Mouse (Mus musculus): Measurements from ENCODE around the gene Gdf3.
"Not testable (repeated sequence)": the region's sequence is repeated elsewhere in the genome, so short reads cannot be mapped to it uniquely, and the experiment has no call there.

Gene Gdf3

DNA sequence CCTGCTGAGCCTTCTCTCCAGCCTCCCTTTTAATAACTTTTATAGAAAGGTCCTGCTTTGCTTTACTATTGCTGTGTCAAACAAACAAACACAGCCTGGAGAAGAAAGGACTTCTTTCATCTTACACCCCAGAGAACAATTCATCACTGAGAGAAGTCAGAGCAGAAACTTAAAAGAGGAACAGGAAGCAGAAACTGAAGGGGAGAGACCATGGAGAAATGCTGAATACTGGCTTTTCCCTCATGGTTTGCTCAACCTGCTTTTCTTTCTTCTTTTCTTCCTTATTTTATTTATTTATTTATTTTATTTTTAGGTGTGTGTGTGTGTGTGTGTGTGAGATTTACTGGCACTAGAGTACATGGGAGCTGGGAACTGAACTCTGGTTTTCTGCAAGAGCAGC, 5.6 kb downstream of the Gdf3 start:
- no peak for DNase-seq

DNA sequence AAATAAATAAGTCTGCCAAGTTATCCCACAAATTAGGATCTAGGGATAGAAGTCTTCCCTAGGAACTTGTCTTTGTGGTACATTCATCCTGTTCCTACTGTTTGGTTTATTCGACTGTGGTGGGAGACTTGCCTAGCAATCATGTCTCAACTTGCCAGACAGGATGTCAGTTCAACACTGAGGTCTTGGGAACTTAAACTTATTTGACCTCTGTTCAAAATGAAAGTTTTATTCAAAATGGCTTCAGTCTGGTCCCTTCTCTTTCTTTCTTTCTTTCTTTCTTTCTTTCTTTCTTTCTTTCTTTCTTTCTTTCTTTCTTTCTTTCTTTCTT, 6.9 kb downstream of the Gdf3 start:
- no peak for DNase-seq

DNA sequence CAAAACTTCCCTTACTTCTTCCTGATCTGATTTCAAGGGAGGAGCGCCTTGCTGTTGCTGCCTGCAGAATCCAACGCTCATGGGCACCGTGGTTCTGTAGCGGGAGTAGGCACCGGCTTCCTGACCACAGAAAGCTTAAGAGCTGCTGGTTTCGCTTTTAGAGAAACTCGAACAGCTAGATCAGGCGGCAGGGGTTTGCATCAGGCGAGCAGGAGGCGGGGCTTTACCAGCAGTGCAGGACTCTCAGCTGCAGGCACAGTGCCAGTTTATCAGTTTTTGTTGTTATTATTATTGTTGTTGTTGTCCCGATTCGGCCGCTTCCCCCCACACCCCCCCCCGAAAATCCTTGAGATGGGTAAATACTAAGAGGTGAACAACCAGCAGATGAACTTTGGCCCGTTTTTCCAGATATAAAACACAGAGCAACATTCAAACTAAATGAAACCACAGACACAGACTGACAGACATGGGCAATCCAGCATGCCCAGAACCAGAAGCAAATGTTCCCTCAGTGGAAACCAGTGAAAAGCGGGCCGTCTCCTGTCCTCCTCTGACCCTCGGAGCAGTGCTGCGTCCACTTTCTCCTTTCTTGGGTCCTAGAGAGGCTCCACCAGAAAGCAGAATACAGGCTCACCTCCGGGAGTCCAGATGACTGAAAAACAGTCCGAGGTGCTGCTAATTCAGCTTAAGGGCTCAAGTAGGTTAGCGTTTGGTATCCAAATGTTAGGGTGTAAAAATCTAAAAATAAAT, 7.5 kb downstream of the Gdf3 start, which contains the start of gene Apobec1:
TSS of gene Apobec1 (minus strand) at position 203 of the 750 bp plus-strand sequence.
- peak; percentile 87 for DNase-seq

DNA sequence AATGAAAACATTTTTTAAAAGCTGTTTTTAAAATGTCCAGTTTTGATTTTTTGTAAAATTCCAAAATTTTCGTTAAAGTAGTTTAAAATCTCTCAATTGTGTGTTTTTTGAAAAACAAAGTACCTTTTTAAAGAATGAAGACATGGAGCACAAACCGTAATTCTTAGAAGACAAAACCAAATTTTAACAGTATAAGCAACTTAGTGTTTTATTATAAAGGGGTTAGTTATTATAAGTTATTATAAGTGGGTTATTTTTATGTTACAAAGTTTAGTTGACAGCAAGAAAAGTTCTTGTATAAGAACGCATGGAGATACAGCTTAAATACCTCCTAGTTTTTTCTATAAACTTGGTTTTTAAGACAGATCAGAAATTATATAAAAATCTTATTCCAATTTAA, 8.3 kb downstream of the Gdf3 start:
- DNase-seq = no peak

DNA sequence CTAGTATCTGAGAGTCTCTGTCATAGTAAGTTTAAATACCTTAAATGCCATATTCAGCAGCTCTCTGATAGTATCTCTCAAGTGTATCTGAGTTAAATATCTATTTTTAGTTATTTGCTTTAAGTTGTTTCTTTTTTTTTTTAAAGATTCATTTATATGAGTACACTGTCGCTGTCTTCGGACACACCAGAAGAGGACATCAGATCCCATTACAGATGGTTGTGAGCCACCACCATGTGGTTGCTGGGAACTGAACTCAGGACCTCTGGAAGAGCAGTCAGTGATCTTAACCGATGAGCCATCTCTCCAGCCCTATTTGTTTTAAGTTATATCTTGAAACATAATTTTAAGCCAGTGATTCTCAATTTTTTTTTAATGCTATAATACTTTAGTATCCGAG, 8.9 kb downstream of the Gdf3 start:
- no peak for DNase-seq

DNA sequence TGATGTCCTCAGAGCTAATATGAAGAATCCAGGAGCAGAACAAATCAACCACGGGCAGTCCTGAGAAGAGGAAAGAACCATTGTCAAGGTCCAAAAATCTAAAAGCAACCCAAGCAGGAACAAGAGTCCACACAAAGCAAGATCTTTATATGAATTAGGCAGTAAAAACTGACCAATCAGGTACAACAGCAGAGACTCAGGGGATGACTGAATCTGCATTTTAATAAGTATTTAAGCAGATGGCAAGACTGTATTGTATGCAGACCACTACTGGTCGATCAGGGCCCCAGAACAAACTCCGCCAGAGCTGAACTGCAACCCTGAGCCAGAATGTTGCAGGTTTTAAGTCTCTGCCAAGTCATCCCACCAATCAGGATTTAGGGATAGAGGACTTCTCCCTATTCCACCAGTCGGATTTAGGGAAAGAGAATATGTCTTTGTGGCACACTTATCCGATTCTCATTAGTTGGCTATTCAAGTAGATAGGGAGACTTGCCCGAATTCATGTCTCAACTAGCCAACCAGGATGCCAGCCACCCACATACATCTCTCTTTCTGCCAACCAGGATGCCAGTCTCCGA, 9.7 kb downstream of the Gdf3 start:
- no peak for DNase-seq

DNA sequence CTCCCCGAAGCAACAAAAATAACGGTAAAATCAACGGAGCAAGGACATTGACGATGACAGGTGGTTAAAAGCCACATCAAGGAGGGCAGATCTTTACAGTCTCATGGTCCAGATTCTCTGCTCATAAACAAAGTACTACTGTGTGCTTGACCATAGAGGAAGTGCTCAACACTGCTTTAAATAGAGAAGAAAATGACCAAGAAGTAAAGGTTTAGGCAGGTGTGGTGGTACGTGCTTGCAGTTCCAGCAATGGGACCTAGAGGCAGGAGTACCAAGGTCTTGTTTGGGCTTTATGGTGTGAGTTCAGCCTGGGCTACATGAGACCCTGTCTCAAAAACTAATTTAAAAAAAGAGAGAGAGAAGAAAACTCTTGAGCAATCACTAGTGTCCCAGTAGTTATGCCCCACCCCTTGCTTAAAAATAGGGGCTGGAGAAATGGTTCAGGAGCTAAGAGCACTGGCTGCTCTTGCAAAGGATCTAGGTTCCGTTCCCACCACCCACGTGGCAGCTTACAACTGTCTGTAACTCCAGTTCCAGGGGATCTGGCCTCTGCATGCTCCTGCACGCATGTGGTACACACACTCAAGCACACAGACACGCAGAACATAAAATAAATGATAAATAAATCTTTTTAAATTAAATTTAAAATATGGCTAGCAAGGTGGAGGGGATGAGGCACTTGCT, 10.7 kb downstream of the Gdf3 start:
- DNase-seq = no peak

DNA sequence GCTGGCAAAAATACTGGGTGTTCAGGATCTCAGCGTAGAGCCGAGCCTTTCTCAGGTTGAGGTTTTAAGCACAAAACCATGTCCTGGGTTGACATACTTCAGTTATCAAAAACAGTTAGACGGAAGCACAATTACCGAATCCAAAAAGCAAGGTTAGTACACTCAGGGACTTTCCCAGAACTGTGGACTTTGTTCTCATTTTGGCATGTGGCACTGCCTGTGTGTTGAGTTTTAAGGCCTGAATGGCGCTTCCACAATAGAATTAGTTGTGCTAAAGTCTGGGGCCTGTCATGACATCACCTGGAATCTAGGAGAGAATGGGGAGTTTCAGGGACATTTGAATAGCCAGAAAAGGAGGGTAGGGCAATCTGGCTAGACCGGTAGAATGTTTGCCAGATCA, 11.5 kb downstream of the Gdf3 start:
- DNase-seq = no peak

DNA sequence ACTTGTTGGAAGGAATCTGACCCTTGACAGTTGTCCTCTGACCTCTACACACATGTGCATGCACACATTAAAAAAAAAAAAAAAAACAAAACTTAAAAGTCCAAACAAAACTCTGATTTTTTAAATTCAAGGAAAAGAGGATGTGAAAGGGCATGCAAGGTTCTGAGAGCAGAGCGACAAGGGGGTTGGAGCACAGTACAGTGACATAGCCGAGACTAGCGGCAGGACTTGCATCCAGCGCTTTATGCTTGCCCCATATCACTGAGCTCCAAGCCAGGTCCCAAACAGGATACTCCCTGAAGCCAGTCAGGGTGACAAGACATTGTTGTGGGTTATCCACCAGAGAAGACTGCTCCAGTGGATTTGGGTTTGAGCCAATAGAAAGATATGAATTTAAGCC, 11.9 kb downstream of the Gdf3 start:
- no peak for DNase-seq

DNA sequence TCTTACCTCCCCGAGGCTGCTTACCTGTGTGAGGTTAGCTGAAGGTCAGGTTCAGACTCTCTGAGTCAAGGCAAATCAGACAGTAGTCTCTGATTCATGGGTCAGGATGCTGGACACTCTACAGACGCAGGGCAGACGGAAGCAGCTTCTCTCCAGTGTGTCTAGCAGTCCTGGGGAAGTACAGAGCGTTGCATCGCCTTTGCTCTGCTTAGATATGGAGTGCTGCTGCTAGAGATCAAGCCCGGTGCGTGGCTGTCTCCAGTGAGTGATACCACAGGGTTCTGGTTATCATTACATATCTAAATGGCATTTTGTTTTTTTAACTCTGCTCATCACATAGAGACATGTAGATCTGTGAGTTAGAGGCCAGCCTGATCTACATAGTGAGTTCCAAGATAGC, 13.3 kb downstream of the Gdf3 start:
- no peak for DNase-seq

DNA sequence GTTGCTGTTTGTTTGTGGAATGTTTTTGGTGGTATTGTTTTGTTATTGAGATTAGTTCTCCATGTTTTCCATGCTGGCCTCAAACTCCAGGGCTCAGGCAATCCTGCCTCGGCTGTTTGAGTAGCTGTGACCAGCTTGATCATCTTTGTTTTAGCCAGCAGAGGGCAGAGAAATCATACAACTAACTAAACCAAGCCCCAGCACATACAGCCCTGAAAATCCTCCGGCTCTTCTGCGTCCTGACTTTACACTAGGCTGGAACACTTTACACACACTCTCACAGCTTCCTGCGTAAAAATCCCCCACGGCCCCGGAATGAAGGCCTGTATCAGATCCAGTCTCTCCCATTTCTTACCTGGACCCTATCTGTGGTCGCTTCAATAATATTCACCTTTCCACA, 14.2 kb downstream of the Gdf3 start:
- DNase-seq = no peak

DNA sequence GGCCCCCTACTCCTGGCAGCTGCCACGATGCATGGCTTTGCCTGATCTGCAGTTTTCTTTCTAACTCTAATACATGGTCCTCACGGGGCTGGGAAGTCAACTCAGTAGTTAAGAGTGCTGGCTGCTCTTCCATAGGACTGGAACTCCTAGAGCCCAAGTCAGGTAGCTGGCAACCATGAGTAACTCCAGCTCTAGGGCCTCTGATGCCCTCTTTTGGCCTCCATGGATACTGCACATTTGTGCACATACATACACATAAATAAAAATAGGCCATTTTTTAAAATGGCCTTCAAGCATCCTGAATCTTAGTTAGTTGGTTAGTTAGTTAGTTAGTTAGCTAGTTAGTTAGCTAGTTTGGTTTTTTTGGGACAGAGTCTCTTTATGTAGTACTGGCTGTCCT, 17.0 kb downstream of the Gdf3 start:
- no peak for DNase-seq

DNA sequence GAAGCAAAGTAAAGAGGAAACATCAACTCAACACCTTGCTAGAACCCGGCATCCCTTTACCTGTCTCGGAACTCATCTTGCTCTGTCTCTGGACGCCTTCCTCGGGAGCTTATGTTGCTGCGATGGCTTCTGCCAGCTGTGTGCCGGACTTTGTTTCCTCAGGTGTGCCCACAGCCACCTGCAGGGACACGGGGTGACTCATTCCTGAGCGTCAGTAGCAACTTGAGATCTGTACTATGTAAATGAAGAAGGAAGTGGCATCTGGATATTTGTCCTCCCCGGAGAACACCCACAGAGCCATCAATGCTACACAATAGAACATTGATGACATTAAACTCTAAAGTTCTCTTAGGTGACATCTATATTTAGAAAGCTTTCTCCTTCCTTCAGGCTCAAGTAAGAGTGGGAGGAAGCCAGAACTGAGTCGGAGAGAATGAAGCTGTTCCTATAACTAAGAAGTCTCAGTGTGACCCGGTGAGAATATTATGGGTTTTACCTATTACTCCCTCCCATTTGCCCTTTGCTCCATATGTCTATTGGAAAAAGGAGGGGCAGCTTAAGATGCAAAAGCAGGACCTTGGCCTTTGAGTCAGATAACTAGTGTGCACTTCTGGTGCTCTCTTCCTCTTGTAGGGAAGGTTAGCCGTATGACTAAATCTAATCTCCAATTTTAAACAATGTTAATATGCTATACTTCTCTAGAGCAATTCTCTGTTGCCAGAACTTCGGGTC, 18.7 kb downstream of the Gdf3 start:
- no peak for DNase-seq

DNA sequence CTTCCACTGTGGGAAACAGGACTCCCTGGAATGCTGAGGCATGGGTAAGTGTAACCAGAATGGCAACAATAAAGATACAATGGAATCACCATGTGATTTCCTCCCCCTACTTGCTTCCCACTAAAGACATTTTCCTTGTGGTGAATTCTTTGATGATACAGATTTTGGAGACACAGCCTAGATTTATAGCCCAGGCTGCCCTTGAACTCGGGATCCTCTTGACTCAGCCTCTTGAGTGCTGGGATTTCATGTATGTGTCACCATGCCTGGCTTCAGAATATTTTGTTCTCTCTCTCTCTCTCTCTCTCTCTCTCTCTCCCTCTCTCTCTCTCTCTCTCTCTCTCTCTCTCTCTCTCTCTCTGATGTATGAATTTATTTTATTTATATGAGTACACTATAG, 30.8 kb downstream of the Gdf3 start:
- no peak for DNase-seq

DNA sequence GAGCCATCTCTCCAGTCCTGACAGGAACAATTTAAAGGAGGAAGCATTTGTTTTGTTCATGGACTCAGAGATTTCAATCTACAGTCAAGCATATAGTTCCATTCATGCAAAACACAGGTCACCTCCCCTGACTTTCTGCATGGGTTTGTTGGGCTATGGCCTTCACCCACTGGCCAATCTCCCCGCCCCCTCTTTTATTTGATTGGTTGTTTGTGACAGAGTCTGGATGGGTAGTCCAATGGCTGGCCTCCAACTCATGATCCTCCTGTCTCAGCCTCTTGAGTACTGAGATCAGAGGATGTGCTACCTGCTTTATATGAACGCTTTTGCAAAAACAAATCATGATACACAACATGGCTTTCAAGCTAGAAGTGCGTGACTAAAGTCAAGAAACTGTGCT, 32.9 kb downstream of the Gdf3 start:
- DNase-seq = no peak

DNA sequence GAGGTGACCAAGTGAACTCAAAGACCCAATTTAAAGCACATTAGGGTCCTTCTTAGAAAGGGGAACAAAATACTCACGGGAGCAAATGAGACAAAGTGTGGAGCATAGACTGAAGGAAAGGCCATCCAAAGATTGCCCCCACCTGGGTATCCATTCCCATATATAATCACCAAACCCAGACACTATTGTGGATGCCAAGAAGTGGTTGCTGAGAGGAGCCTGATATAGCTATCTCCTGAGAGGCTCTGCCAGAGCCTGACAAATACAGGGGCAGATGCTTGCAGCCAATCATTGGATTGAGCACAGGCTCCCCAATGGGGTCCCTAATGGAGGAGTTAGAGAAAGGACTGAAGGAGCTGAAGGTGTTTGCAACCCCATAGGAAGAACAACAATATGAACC, 34.9 kb downstream of the Gdf3 start:
- DNase-seq = not testable (repeated sequence)

DNA sequence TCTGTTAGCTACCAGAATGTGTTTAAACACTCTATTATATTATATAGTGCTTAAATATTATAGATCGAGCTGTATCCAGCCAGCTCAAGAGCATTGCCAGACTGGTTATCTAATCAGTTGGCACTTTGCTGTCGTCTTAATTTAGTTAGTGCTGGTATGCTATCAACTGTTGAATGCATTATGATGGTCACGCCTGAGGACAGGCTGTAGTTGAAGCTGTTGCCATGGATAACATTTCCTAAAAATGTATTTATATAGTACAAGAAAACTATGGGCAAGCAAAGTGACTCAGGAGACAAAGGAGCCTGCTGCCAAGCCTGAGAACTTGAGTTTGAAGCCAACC, 38.3 kb downstream of the Gdf3 start:
- DNase-seq = no peak

DNA sequence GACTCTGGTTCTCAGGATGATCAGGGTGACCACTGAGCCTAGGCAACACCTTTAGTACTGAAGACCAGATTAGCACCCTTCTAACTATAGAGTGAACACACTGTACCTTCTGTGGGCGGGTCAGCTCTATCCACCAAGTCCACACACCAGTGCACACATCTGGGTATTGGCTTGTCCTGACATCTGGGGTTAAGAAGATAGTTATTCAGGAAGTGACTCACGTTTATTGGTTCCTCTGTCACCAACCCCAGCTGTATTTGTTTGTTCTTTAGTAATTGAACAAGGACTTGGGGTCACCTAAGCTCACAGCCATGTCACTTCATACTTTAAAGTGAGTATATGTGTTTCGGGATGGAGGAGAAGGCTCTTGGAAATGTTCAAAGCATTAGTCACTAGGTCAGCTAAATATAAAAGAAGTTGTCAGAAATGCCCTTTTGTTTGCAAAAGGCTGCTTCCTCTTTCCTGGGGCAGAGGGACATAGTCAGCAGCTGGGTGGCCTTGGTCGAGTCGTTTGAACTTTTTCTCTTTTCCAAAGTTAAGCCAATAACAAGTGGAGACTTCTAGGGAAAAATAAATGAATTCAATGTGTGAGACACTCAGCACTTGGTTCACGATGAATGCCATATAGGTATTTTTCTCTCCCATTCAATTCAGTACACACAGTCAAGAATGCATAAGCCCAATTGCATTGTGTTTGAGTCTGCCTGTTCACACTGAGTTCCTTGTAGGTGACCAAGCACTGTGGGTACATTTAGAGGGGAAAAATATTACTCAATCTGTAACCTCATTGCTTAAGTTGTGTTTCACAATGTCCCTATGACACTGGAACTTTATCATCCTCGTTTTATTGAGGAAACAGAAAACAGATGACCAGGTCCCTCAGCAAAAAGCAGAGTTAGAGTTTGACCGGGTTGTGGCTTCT, 38.9 kb downstream of the Gdf3 start:
- DNase-seq = no peak

DNA sequence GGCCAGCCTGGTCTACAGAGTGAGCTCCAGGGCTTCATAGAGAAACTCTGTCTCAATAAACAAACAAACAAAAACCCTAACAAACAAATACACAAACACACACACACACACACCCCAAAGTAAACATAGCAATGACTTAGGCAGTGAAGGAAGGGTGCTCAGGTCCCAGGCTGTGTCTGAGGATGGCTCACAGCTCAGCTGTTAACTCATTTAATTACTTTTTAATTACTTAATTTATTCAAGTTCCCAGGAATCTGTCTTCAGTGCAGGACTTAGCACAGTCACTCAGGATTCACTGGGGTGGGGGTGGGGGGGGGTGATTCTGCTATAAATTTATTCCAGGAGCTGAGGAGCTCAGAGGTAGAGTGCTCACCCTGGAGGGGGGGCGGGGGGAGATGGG, 40.1 kb downstream of the Gdf3 start:
- DNase-seq = no peak

DNA sequence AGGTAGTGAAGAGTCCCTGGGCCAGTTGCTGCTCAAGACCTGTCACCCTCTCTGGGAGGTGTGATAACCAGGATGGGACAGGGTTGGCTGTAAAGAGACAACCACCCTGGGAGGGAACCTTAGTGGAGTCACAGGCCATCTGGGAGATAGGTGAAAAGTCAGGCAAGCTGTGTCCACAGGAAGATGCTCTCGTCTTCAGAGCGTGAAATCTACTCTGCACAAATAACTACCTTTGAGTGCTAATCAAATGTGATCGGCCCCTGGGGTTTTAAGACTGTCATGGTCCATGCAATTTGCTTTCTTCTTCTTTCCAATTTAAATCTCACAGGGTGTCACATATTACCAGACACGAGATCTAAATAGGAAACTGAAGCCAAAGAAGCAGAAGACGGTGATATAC, 40.8 kb downstream of the Gdf3 start:
- no peak for DNase-seq

DNA sequence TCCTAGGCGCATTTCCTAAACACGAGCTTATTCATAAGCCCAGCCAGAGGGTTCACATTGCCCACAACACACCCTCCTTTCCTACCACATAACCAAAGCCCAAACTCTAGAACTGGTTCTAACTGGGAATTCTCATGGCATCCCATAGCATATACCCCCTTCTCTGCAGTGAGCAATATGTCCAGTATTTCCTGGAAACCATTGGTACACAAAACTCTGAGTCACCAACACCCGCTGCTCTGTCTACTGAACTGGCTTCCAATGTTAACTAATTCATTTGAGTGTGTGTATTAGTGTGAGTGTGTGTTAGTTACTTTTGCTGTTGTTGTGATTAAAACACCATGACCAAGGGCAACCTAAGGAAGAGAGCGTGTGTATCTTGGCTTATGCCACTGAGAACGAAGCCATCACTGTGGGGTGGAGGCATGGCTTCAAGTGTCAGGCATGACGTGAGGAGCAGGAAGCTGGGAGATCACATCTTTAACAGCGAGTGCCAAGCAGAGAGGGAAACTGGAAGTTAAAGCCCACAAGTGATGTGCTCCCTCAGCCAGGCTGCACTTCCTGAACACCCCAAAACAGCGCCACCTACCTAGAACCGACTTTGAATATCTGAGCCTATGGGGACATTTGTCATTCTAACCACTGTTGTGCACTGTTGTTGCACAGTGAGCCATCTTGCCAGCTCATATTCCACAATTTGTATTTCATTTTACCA, 44.7 kb downstream of the Gdf3 start:
- no peak for DNase-seq

DNA sequence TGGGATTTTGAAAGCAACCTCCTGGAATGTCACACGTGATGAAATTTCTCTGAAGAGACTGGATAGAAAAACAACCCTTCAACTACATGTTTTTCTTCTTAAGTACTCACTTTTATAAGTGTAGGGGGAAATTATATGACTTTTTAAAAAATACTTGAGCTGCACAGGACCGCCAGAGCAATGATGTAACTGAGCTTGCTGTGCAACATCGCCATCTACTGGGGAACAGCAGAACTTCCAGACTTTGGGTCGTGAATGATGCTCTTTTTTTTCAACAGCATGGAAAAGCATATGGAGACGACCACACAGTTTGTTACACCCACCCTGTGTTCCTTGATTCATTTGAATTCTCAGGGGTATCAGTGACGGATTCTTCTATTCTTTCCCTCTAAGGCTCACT, 47.4 kb downstream of the Gdf3 start:
- DNase-seq = peak; percentile 45

All from thymus, postnatal 14 days (tissue).